Mouse (Mus musculus): Measurements from ENCODE around the gene Eif4a1. TPM values are rescaled to one million over a fixed set of nuclear protein-coding genes. Genes with fewer than 3 reads are reported as not detected.
A peak's percentile ranks its signal among the peaks of the same experiment; 100 is the strongest.
"Not testable (repeated sequence)": the region's sequence is repeated elsewhere in the genome, so short reads cannot be mapped to it uniquely, and the experiment has no call there.

The Eif4a1 gene
- 100 to 1,000 TPM; 409 to 418 TPM for total RNA-seq (2021)
- long read RNA-seq, experiment 1, transcript Eif4a1-213 (11 exons, 1,774 nt) = major isoform, 98 of 117 reads
- long read RNA-seq, experiment 1, partial matches to known transcripts = 9 of 117 reads
- long read RNA-seq, experiment 1, other reads (novel, unspliced or antisense) = 9 of 117 reads
- long read RNA-seq, experiment 2, transcript Eif4a1-213 (11 exons, 1,774 nt) = major isoform, 137 of 175 reads
- long read RNA-seq, experiment 2, partial matches to known transcripts = 10 of 175 reads
- long read RNA-seq, experiment 2, other reads (novel, unspliced or antisense) = 27 of 175 reads

GRCm38 (mm10) chr11:69672211-69672706 is at the start of gene Eif4a1:
TSS of gene Eif4a1 (minus strand) at chr11:69672423.
- peak; percentile 100 for DNase-seq (ENCODE audit: low spot score in 2 of 2)

GRCm38 (mm10) chr11:69720852-69721251 is 48.6 kb upstream of the Eif4a1 start:
- DNase-seq (ENCODE audit: low spot score in 2 of 2) = no peak

GRCm38 (mm10) chr11:69719423-69719822 is 47.2 kb upstream of the Eif4a1 start:
- no peak for DNase-seq (ENCODE audit: low spot score in 2 of 2)

- no peak for DNase-seq (ENCODE audit: low spot score in 2 of 2)
Measured at GRCm38 (mm10) chr11:69718661-69719060, 46.4 kb upstream of the Eif4a1 start.

GRCm38 (mm10) chr11:69716953-69717352 is 44.7 kb upstream of the Eif4a1 start:
- DNase-seq (ENCODE audit: low spot score in 2 of 2) = no peak

- no peak for DNase-seq (ENCODE audit: low spot score in 2 of 2)
Measured at GRCm38 (mm10) chr11:69715929-69716328, 43.7 kb upstream of the Eif4a1 start.

GRCm38 (mm10) chr11:69715482-69715881 is 43.3 kb upstream of the Eif4a1 start:
- no peak for DNase-seq (ENCODE audit: low spot score in 2 of 2)

- DNase-seq (ENCODE audit: low spot score in 2 of 2) = no peak
Measured at GRCm38 (mm10) chr11:69714636-69715329, 42.6 kb upstream of the Eif4a1 start.

GRCm38 (mm10) chr11:69712954-69713672 is 40.9 kb upstream of the Eif4a1 start:
- DNase-seq (ENCODE audit: low spot score in 2 of 2) = no peak

- no peak for DNase-seq (ENCODE audit: low spot score in 2 of 2)
Measured at GRCm38 (mm10) chr11:69711082-69711481, 38.9 kb upstream of the Eif4a1 start.

GRCm38 (mm10) chr11:69710470-69710869 is 38.2 kb upstream of the Eif4a1 start:
- no peak for DNase-seq (ENCODE audit: low spot score in 2 of 2)

GRCm38 (mm10) chr11:69709554-69710446 is 37.6 kb upstream of the Eif4a1 start:
- peak in 1 of 2 experiments; percentile 47 for DNase-seq (ENCODE audit: low spot score in 2 of 2)

GRCm38 (mm10) chr11:69708614-69709265 is 36.5 kb upstream of the Eif4a1 start:
- no peak for DNase-seq (ENCODE audit: low spot score in 2 of 2)

- DNase-seq (ENCODE audit: low spot score in 2 of 2) = no peak
Measured at GRCm38 (mm10) chr11:69707873-69708381, 35.7 kb upstream of the Eif4a1 start.

- no peak for DNase-seq (ENCODE audit: low spot score in 2 of 2)
Measured at GRCm38 (mm10) chr11:69707480-69707847, 35.2 kb upstream of the Eif4a1 start.

- DNase-seq (ENCODE audit: low spot score in 2 of 2) = peak in 1 of 2 experiments; percentile 36
Measured at GRCm38 (mm10) chr11:69706775-69707479, 34.7 kb upstream of the Eif4a1 start.

GRCm38 (mm10) chr11:69704613-69705010 is 32.4 kb upstream of the Eif4a1 start:
- DNase-seq (ENCODE audit: low spot score in 2 of 2) = no peak

GRCm38 (mm10) chr11:69703814-69704612 is 31.8 kb upstream of the Eif4a1 start:
- no peak for DNase-seq (ENCODE audit: low spot score in 2 of 2)

GRCm38 (mm10) chr11:69703381-69703780 is 31.2 kb upstream of the Eif4a1 start:
- not testable (repeated sequence) for DNase-seq (ENCODE audit: low spot score in 2 of 2)

Data from layer of hippocampus, postnatal 14 days (tissue).